Mouse (Mus musculus): ENCODE measurements around the gene Tmem205. TPM values are rescaled to one million over a fixed set of nuclear protein-coding genes. Genes with fewer than 3 reads are reported as not detected.

Tmem205 gene
- polyA plus RNA-seq, 1 experiment from 2014 or later: 61.0 TPM

DNA sequence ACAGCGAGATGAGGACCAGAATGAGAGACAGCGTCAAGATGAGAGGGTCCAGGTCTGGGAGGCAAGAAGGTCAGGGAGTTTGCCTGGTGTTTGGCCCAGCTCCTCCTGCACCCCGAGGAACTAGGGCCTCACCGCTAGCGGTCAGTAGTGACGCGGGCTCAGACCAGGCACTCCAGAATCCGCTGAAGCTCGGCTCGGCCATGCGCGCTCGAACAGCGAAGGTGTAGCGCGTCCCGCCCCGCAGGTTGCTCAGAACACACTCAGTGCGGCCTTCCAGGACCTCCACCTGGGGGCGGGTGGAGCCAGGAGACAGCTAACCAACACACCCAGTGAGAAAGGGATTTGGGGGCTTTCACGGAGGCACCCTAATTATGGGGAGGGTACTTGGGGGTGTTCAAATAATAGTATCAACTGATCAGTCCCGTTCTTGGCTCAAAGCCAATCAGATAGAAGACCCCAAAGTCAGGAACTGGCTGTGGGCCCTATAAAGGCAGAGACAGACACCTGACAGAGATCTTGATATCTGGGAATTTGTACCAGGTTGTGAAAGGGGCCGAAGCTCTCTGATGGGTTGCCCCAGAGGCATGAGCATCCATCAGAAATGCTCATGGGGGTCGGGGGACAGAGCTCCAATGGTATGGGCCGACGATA lies 33.3 kb upstream of the Tmem205 start:
- Histone ChIP-seq H3K27me3 (replicated peaks; ENCODE audit: control insufficient read depth, insufficient read depth, low read length) (peaks cover 35% of the 10 kb centered on the region), H3K36me3 (ENCODE audit: control insufficient read depth, insufficient read depth, low read length) (no peaks in the 10 kb centered on the region), H3K9me3 (ENCODE audit: control insufficient read depth, low read length) (no peaks in the 10 kb centered on the region), H3K9ac (ENCODE audit: low read depth, low read length) (no peak overlapping the region), H3K4me3 (ENCODE audit: low read length) (no peak overlapping the region), H3K4me2 (ENCODE audit: low read length) (no peak overlapping the region), H3K4me1 (ENCODE audit: control insufficient read depth, insufficient read depth, low read depth, low read length) (peaks cover 20% of the 10 kb centered on the region), H3K27ac (ENCODE audit: low read depth, low read length) (no peak overlapping the region)
- 11% methylated on average over 26 of the region's 26 CpGs for WGBS
- no peak for ATAC-seq

DNA sequence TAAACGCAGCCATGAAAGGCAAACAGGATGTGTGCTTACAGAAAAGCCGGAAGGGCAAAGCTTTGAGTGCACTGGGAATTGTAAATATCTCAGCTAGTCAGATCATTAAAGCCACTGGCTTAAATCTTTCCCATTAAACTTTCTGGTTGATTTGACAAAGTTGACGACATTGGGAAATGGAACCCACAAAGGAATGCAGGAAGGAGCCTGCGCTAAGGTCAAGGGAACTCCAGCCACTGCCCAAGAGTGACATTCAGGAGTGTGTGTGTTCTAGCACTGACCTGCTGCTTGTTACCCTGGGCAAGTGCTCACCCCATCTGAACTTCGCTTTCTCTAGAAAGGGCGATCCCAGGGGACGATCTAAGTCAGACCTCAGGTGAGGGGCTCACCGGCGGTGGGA lies 32.8 kb upstream of the Tmem205 start:
- H3K9me3 ChIP-seq (ENCODE audit: control insufficient read depth, low read length): no peaks in the 10 kb centered on the region
- no peak overlapping the region for H3K9ac ChIP-seq (ENCODE audit: low read depth, low read length)
- 59% methylated on average over 9 of the region's 9 CpGs for WGBS
- no peak overlapping the region for H3K4me3 ChIP-seq (ENCODE audit: low read length)
- peaks cover 20% of the 10 kb centered on the region for H3K4me1 ChIP-seq (ENCODE audit: control insufficient read depth, insufficient read depth, low read depth, low read length)
- H3K4me2 ChIP-seq (ENCODE audit: low read length): no peak overlapping the region
- H3K36me3 ChIP-seq (ENCODE audit: control insufficient read depth, insufficient read depth, low read length): no peaks in the 10 kb centered on the region
- H3K27ac ChIP-seq (ENCODE audit: low read depth, low read length): no peak overlapping the region
- no peak for ATAC-seq
- H3K27me3 ChIP-seq (replicated peaks; ENCODE audit: control insufficient read depth, insufficient read depth, low read length): peaks cover 35% of the 10 kb centered on the region

DNA sequence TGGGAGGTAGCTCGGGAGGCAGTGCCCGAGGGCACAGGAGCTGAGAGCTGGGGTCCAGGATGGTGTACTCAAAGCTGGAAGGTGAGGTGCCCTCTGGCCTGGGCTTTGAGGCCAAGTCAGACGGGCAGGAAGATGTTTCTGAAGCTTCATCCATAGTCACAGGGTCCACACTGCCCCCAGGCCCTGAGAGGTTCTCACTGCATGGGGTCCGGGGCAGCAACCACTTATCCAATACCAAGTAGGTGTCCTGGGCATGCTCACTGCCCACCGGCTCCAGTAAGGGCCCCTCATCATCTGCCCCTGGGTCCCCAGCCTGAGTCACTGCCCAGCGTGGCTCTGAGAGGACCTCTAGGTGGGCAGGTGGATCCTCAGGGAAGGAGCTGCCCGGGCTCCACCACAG lies 31.9 kb upstream of the Tmem205 start:
- Histone ChIP-seq H3K27me3 (replicated peaks; ENCODE audit: control insufficient read depth, insufficient read depth, low read length) (peaks cover 35% of the 10 kb centered on the region), H3K4me1 (ENCODE audit: control insufficient read depth, insufficient read depth, low read depth, low read length) (peaks cover 20% of the 10 kb centered on the region), H3K27ac (ENCODE audit: low read depth, low read length) (no peak overlapping the region), H3K9me3 (ENCODE audit: control insufficient read depth, low read length) (no peaks in the 10 kb centered on the region), H3K36me3 (ENCODE audit: control insufficient read depth, insufficient read depth, low read length) (no peaks in the 10 kb centered on the region), H3K9ac (ENCODE audit: low read depth, low read length) (no peak overlapping the region), H3K4me3 (ENCODE audit: low read length) (no peak overlapping the region), H3K4me2 (ENCODE audit: low read length) (no peak overlapping the region)
- WGBS: 86% methylated on average over 7 of the region's 7 CpGs
- ATAC-seq: no peak

DNA sequence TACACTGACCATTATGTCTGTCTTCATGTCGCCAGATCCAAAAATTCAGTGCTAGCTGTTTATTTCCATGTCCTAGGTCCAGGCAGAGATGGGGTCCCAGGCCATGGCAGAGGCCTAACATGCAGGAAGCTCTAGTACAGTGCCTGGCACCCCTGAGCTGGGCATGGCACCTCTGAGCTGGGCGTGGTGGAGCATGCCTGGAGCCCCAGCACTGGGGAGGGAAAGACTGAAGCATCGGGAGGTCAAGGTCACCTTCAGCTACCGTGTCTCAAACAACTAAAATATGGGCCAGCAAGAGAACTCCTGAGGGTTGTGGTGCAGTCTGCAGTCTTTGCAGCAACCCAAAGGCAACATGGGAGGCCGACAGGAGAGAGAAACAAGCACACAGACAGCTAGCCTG lies 31.0 kb upstream of the Tmem205 start:
- no peak for ATAC-seq
- Histone ChIP-seq H3K4me2 (ENCODE audit: low read length) (no peak overlapping the region), H3K4me3 (ENCODE audit: low read length) (no peak overlapping the region), H3K4me1 (ENCODE audit: control insufficient read depth, insufficient read depth, low read depth, low read length) (peaks cover 21% of the 10 kb centered on the region), H3K9ac (ENCODE audit: low read depth, low read length) (no peak overlapping the region), H3K27me3 (replicated peaks; ENCODE audit: control insufficient read depth, insufficient read depth, low read length) (peaks cover 32% of the 10 kb centered on the region), H3K36me3 (ENCODE audit: control insufficient read depth, insufficient read depth, low read length) (no peaks in the 10 kb centered on the region), H3K27ac (ENCODE audit: low read depth, low read length) (no peak overlapping the region), H3K9me3 (ENCODE audit: control insufficient read depth, low read length) (no peaks in the 10 kb centered on the region)
- WGBS: 93% methylated on average over 5 of the region's 5 CpGs

DNA sequence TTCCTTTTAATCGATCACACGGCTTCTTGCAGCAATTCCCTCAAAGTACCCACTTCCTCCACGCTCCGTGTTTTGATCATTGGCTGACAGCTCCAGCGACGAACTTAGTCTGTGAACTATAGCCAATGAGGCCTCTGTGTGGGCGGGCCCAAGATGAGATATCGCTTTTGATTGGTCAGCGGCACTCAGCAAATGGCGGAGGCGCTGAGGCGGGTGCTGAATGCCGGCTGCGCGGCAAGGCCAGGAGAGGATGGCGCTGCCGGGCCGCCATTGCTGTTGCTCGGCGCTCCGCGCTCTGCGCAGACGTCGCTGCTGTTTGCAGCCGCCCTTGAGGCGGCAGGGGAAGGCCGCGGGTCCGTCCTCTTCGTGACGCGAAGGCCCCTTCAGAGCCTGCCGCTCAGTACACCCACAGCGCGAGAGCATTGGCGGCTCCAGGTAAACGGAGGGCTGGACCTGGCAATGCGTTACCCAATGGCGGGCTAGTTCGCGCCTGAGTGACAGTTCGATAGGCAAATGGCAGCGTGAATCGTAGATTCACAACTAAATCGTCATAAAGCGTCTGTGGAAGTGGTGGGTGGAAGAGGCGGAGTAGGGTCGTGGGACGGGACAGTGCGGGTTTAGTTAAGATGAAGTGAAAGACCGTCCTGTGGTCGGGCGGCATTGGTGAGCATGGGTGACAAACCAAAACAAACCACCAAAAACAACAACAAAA lies 28.4 kb upstream of the Tmem205 start, which contains the start of gene Swsap1:
TSS of gene Swsap1 (plus strand) at position 186 of the 712 bp plus-strand sequence.
- peak within 1 kb of the TSS; percentile 63 for H3K4me2 ChIP-seq (ENCODE audit: low read length)
- peaks cover 17% of the 10 kb centered on the region for H3K27me3 ChIP-seq (replicated peaks; ENCODE audit: control insufficient read depth, insufficient read depth, low read length)
- WGBS: under 1% methylated on average over 52 of the region's 54 CpGs
- peaks cover 10% of the 10 kb centered on the region for H3K4me1 ChIP-seq (ENCODE audit: control insufficient read depth, insufficient read depth, low read depth, low read length)
- peak within 1 kb of the TSS; percentile 69 for H3K4me3 ChIP-seq (ENCODE audit: low read length)
- H3K9ac ChIP-seq (ENCODE audit: low read depth, low read length): peak within 1 kb of the TSS; percentile 82
- H3K36me3 ChIP-seq (ENCODE audit: control insufficient read depth, insufficient read depth, low read length): no peaks in the 10 kb centered on the region
- peak; percentile 98 for ATAC-seq
- no peaks in the 10 kb centered on the region for H3K9me3 ChIP-seq (ENCODE audit: control insufficient read depth, low read length)
- peak within 1 kb of the TSS; percentile 97 for H3K27ac ChIP-seq (ENCODE audit: low read depth, low read length)

DNA sequence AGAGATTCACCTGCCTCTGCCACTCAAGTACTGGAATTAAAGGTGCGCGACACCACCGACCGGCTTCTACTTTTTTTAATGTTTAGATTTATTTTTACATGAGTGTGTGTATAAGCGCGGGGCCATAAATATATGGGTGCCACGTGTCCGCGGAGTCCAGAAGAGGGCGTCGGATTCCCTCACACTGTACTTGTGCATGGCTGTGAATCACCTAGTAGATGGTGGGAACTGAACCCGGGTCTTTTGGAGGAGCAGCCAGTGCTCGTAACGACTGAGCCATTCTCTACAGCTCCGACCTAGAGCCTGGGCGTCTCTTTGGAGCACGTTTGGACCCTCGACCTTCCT lies 27.8 kb upstream of the Tmem205 start:
- peak overlapping the region; percentile 97 for H3K27ac ChIP-seq (ENCODE audit: low read depth, low read length)
- peak overlapping the region; percentile 53 for H3K9ac ChIP-seq (ENCODE audit: low read depth, low read length)
- peak overlapping the region; percentile 60 for H3K4me2 ChIP-seq (ENCODE audit: low read length)
- no peaks in the 10 kb centered on the region for H3K9me3 ChIP-seq (ENCODE audit: control insufficient read depth, low read length)
- no peaks in the 10 kb centered on the region for H3K36me3 ChIP-seq (ENCODE audit: control insufficient read depth, insufficient read depth, low read length)
- peaks cover 8% of the 10 kb centered on the region for H3K4me1 ChIP-seq (ENCODE audit: control insufficient read depth, insufficient read depth, low read depth, low read length)
- H3K27me3 ChIP-seq (replicated peaks; ENCODE audit: control insufficient read depth, insufficient read depth, low read length): peaks cover 12% of the 10 kb centered on the region
- peak; percentile 63 for ATAC-seq
- peak overlapping the region; percentile 69 for H3K4me3 ChIP-seq (ENCODE audit: low read length)
- 3% methylated on average over 18 of the region's 18 CpGs for WGBS

DNA sequence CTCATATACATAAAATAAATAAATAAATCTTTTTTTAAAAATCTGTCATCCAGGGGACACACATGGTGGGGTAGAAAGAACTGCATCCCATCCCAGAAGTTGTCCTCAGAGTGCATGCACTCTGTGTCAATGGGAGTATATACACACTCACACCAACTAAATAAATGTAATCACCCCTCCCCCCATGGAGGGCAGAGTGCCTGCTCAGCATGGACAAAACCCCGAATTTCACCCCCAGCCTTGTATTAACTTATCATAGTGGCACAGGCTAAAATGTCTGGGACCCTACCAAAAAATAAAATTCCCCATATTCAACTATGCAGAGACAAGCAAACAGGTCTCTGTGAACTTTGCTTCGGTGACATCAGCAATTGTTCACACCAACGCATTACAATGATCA lies 27.3 kb upstream of the Tmem205 start:
- no peak overlapping the region for H3K27ac ChIP-seq (ENCODE audit: low read depth, low read length)
- H3K9me3 ChIP-seq (ENCODE audit: control insufficient read depth, low read length): no peaks in the 10 kb centered on the region
- WGBS: 83% methylated on average over 3 of the region's 3 CpGs
- H3K4me3 ChIP-seq (ENCODE audit: low read length): no peak overlapping the region
- ATAC-seq: no peak
- no peak overlapping the region for H3K4me2 ChIP-seq (ENCODE audit: low read length)
- H3K9ac ChIP-seq (ENCODE audit: low read depth, low read length): no peak overlapping the region
- no peaks in the 10 kb centered on the region for H3K36me3 ChIP-seq (ENCODE audit: control insufficient read depth, insufficient read depth, low read length)
- peaks cover 8% of the 10 kb centered on the region for H3K4me1 ChIP-seq (ENCODE audit: control insufficient read depth, insufficient read depth, low read depth, low read length)
- H3K27me3 ChIP-seq (replicated peaks; ENCODE audit: control insufficient read depth, insufficient read depth, low read length): peaks cover 8% of the 10 kb centered on the region

DNA sequence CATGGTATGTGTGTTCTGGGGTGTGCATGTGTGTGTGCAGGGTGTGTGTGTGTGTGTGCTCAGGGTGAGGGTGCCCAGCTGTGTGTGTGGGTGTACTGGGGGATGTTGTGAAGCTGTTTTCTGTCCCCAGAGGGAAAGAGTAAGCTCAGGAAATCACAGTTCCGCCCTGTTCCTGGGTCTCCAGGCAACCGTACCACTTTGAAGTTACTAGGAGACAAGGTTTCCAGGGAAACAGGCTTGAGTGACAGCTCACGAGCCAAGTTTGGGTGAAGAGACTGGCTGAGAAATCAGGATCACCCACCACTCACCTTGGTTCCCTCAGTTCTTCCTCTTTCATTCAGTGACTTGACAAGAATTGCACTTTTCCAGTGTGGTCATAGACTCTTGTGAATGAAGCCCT lies 26.2 kb upstream of the Tmem205 start:
- Histone ChIP-seq H3K4me3 (ENCODE audit: low read length) (no peak overlapping the region), H3K4me2 (ENCODE audit: low read length) (no peak overlapping the region), H3K27me3 (replicated peaks; ENCODE audit: control insufficient read depth, insufficient read depth, low read length) (no peaks in the 10 kb centered on the region), H3K9ac (ENCODE audit: low read depth, low read length) (no peak overlapping the region), H3K36me3 (ENCODE audit: control insufficient read depth, insufficient read depth, low read length) (no peaks in the 10 kb centered on the region), H3K27ac (ENCODE audit: low read depth, low read length) (peak overlapping the region; percentile 23; the same call in 1 of the 2 replicates), H3K4me1 (ENCODE audit: control insufficient read depth, insufficient read depth, low read depth, low read length) (peaks cover 8% of the 10 kb centered on the region), H3K9me3 (ENCODE audit: control insufficient read depth, low read length) (no peaks in the 10 kb centered on the region)
- no peak for ATAC-seq
- WGBS: 10% methylated on average over 3 of the region's 3 CpGs

DNA sequence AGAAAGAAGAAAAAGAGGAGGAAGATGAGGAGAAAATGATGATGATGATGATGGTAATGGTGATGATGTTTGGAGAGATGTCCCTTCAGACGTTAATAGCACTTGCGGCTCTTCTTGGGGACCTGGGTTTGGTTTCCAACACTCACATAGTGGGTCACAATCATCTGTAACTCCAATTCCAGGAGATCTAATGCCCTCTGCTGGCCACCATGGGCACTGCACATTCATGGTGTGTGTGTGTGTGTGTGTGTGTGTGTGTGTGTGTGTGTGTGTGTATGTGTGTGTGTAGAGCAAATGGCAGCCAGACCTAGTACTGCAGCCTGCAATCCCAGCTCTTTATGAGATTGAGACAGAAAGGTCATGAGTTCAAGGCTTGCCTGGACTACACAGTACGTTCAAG lies 24.6 kb upstream of the Tmem205 start:
- no peaks in the 10 kb centered on the region for H3K9me3 ChIP-seq (ENCODE audit: control insufficient read depth, low read length)
- peaks cover 8% of the 10 kb centered on the region for H3K4me1 ChIP-seq (ENCODE audit: control insufficient read depth, insufficient read depth, low read depth, low read length)
- no peak overlapping the region for H3K27ac ChIP-seq (ENCODE audit: low read depth, low read length)
- no peak overlapping the region for H3K9ac ChIP-seq (ENCODE audit: low read depth, low read length)
- peaks cover 8% of the 10 kb centered on the region; the same call in 1 of the 2 replicates for H3K36me3 ChIP-seq (ENCODE audit: control insufficient read depth, insufficient read depth, low read length)
- 85% methylated on average over 3 of the region's 3 CpGs for WGBS
- no peak overlapping the region for H3K4me2 ChIP-seq (ENCODE audit: low read length)
- no peaks in the 10 kb centered on the region for H3K27me3 ChIP-seq (replicated peaks; ENCODE audit: control insufficient read depth, insufficient read depth, low read length)
- H3K4me3 ChIP-seq (ENCODE audit: low read length): no peak overlapping the region
- no peak for ATAC-seq

Data from hindbrain, embryonic 16.5 days (tissue).